Mouse (Mus musculus): ENCODE measurements around the gene Klhl4.

DNA sequence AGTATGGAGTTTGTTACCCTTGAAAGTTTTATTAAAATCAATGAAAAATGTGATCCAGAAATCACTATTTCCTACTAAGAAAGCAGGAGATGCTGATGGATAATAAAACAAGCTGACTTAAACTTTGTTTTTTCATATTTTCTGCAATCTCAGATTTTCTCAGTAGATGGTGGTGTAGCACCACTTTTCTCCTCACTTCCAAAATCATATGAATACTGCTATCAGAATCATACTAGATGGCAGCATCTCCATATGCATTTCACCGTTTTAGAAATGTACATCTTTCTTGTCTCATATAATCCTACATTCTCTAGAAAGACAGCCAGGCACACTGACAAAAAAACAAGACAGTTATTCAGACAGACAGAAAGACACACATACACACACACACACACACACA, 108.2 kb downstream of the Klhl4 start:
- no peak for TF ChIP-seq POLR2A (IDR thresholded peaks at IDR 0.05; ENCODE audit: borderline replicate concordance, extremely low read depth, low read depth, low read length)
- no peak for TF ChIP-seq CTCF (IDR thresholded peaks at IDR 0.05; ENCODE audit: insufficient read depth, low read length)
